9 mouse cellular contexts compared by ENCODE assay signal in genomic region chr10:111834925-111835823, GRCm38 (mm10).
A peak's percentile ranks its signal among the peaks of the same experiment; 100 is the strongest.
DNase-seq lines count a peak whose midpoint lies in the region; ATAC-seq and TF ChIP-seq lines count a peak whose summit lies in the region.
"Had no signal": no experiment of that assay in that cellular context is flagged by ENCODE, and none has a peak within 500 bp of the region (broad histone marks: within the 10 kb centered on the region; RNA-seq: fewer than 3 reads in every experiment).

No protein-coding gene starts in this region.

- H3K9me3 ChIP-seq in kidney, embryonic 14.5 days (ENCODE audit: control insufficient read depth, low read length): no peaks in the 10 kb centered on the region
- H3K9me3 ChIP-seq in embryonic facial prominence, embryonic 14.5 days (ENCODE audit: control insufficient read depth, low read length): no peaks in the 10 kb centered on the region
- H3K9me3 ChIP-seq in limb, embryonic 11.5 days (ENCODE audit: control insufficient read depth, low read length): no peaks in the 10 kb centered on the region
- no peaks in the 10 kb centered on the region for H3K9me3 ChIP-seq in forebrain, embryonic 14.5 days (replicated peaks; ENCODE audit: control insufficient read depth, low read length)
- H3K9me3 ChIP-seq: hindbrain, embryonic 15.5 days had no signal

- H3K27ac ChIP-seq in kidney, embryonic 14.5 days (ENCODE audit: low read depth, low read length): no peak overlapping the region
- H3K27ac ChIP-seq in embryonic facial prominence, embryonic 14.5 days (replicated peaks; ENCODE audit: low read depth, low read length): no peak overlapping the region; the same call in 1 of the 2 replicates
- H3K27ac ChIP-seq in limb, embryonic 11.5 days (replicated peaks; ENCODE audit: low read depth, low read length): no peak overlapping the region
- peak overlapping the region; percentile 17; the same call in 1 of the 2 replicates for H3K27ac ChIP-seq in small intestine, adult 2 months (ENCODE audit: insufficient read depth, low read depth, low read length)
- no peak overlapping the region for H3K27ac ChIP-seq in thymus, adult 2 months (ENCODE audit: control insufficient read depth, insufficient read depth, low read length)
- no peak overlapping the region for H3K27ac ChIP-seq in forebrain, embryonic 14.5 days (ENCODE audit: low read depth, low read length)
- H3K27ac ChIP-seq: hindbrain, embryonic 15.5 days had no signal

- H3K27me3 ChIP-seq in kidney, embryonic 14.5 days (ENCODE audit: control insufficient read depth, insufficient read depth, low read length): no peaks in the 10 kb centered on the region
- no peaks in the 10 kb centered on the region for H3K27me3 ChIP-seq in embryonic facial prominence, embryonic 14.5 days (replicated peaks; ENCODE audit: control insufficient read depth, insufficient read depth, low read length)
- H3K27me3 ChIP-seq in limb, embryonic 11.5 days (ENCODE audit: control insufficient read depth, insufficient read depth, low read length): no peaks in the 10 kb centered on the region
- no peaks in the 10 kb centered on the region for H3K27me3 ChIP-seq in small intestine, adult 2 months (ENCODE audit: control insufficient read depth, insufficient read depth, low read length)
- H3K27me3 ChIP-seq in thymus, adult 2 months (ENCODE audit: control insufficient read depth, insufficient read depth, low read length): no peaks in the 10 kb centered on the region
- no peaks in the 10 kb centered on the region for H3K27me3 ChIP-seq in forebrain, embryonic 14.5 days (replicated peaks; ENCODE audit: control insufficient read depth, insufficient read depth, low read length)
- H3K27me3 ChIP-seq: hindbrain, embryonic 15.5 days had no signal

- H3K4me2 ChIP-seq in kidney, embryonic 14.5 days (replicated peaks; ENCODE audit: low read depth, low read length): no peak overlapping the region
- H3K4me2 ChIP-seq in embryonic facial prominence, embryonic 14.5 days (ENCODE audit: low read depth, low read length): no peak overlapping the region
- no peak overlapping the region for H3K4me2 ChIP-seq in limb, embryonic 11.5 days (ENCODE audit: low read depth, severe bottlenecking)
- no peak overlapping the region for H3K4me2 ChIP-seq in forebrain, embryonic 14.5 days (ENCODE audit: low read length)
- H3K4me2 ChIP-seq: hindbrain, embryonic 15.5 days had no signal

- H3K4me1 ChIP-seq in kidney, embryonic 14.5 days (ENCODE audit: control insufficient read depth, insufficient read depth, low read length): no peaks in the 10 kb centered on the region
- peaks cover 20% of the 10 kb centered on the region for H3K4me1 ChIP-seq in embryonic facial prominence, embryonic 14.5 days (ENCODE audit: control insufficient read depth, insufficient read depth, low read length)
- peaks cover 10% of the 10 kb centered on the region for H3K4me1 ChIP-seq in limb, embryonic 11.5 days (ENCODE audit: control insufficient read depth, insufficient read depth, low read length)
- peaks cover 19% of the 10 kb centered on the region; the same call in 1 of the 2 replicates for H3K4me1 ChIP-seq in small intestine, adult 2 months (ENCODE audit: control insufficient read depth, insufficient read depth, insufficient read length, low read length)
- H3K4me1 ChIP-seq in thymus, adult 2 months (replicated peaks; ENCODE audit: control insufficient read depth, insufficient read depth, low read length): no peaks in the 10 kb centered on the region
- no peaks in the 10 kb centered on the region for H3K4me1 ChIP-seq in forebrain, embryonic 14.5 days (ENCODE audit: control insufficient read depth, insufficient read depth, low read length)

- TF ChIP-seq POLR2A in small intestine, adult 2 months (IDR thresholded peaks at IDR 0.05; ENCODE audit: low read depth, low read length): no peak
- no peak for TF ChIP-seq POLR2A in thymus, adult 2 months (IDR thresholded peaks at IDR 0.05; ENCODE audit: control insufficient read depth, extremely low read depth, insufficient read depth, low read length, poor library complexity)

- TF ChIP-seq CTCF in small intestine, adult 2 months (IDR thresholded peaks at IDR 0.05; ENCODE audit: extremely low read depth, insufficient read length, insufficient replicate concordance, low read depth, low read length): no peak
- no peak for TF ChIP-seq CTCF in thymus, adult 2 months (IDR thresholded peaks at IDR 0.05; ENCODE audit: borderline replicate concordance, control insufficient read depth, extremely low read depth, insufficient read depth, low read length, poor library complexity)

- H3K36me3 ChIP-seq in kidney, embryonic 14.5 days (ENCODE audit: control insufficient read depth, insufficient read depth, low read length): no peaks in the 10 kb centered on the region
- no peaks in the 10 kb centered on the region for H3K36me3 ChIP-seq in embryonic facial prominence, embryonic 14.5 days (ENCODE audit: control insufficient read depth, insufficient read depth, low read length)
- no peaks in the 10 kb centered on the region for H3K36me3 ChIP-seq in limb, embryonic 11.5 days (ENCODE audit: control insufficient read depth, insufficient read depth, low read length)
- H3K36me3 ChIP-seq in small intestine, adult 2 months (ENCODE audit: control insufficient read depth, insufficient read depth, low read length): no peaks in the 10 kb centered on the region
- no peaks in the 10 kb centered on the region for H3K36me3 ChIP-seq in thymus, adult 2 months (ENCODE audit: control insufficient read depth, insufficient read depth, low read length)
- no peaks in the 10 kb centered on the region for H3K36me3 ChIP-seq in forebrain, embryonic 14.5 days (ENCODE audit: control insufficient read depth, insufficient read depth, low read length)
- H3K36me3 ChIP-seq: hindbrain, embryonic 15.5 days had no signal

- 51% methylated on average over 11 of the region's 11 CpGs for WGBS in kidney, embryonic 14.5 days
- WGBS in embryonic facial prominence, embryonic 14.5 days: 18% methylated on average over 11 of the region's 11 CpGs
- 21% methylated on average over 11 of the region's 11 CpGs for WGBS in limb, embryonic 11.5 days
- 26% methylated on average over 11 of the region's 11 CpGs for WGBS in small intestine, adult 2 months
- 83% methylated on average over 11 of the region's 11 CpGs for WGBS in thymus, adult 2 months
- 55% methylated on average over 11 of the region's 11 CpGs for WGBS in forebrain, embryonic 14.5 days

- DNase-seq in kidney, adult 8-10 months: peak; percentile 8 to 22
- DNase-seq in embryonic facial prominence, embryonic 14.5 days (ENCODE audit: low spot score): peak; percentile 63
- DNase-seq in limb, embryonic 11.5 days (ENCODE audit: low spot score): peak; percentile 57
- no peak for DNase-seq in thymus, adult 2 months
- DNase-seq in forebrain, embryonic 14.5 days (ENCODE audit: low spot score): no peak

- ATAC-seq in kidney, embryonic 14.5 days (ENCODE audit: low FRiP score, low TSS enrichment): no peak
- ATAC-seq in embryonic facial prominence, embryonic 14.5 days (ENCODE audit: low read depth): 0 out of 2 replicates have a peak, but pooled peaks have one; percentile 44
- ATAC-seq in limb, embryonic 11.5 days (ENCODE audit: insufficient number of reproducible peaks, low FRiP score, low TSS enrichment, low read depth): no peak
- ATAC-seq in forebrain, embryonic 14.5 days: no peak

- no peak overlapping the region for H3K9ac ChIP-seq in kidney, embryonic 14.5 days (ENCODE audit: low read depth, low read length)
- H3K9ac ChIP-seq in embryonic facial prominence, embryonic 14.5 days (ENCODE audit: low read depth, low read length): no peak overlapping the region
- no peak overlapping the region for H3K9ac ChIP-seq in limb, embryonic 11.5 days (ENCODE audit: low read length)
- H3K9ac ChIP-seq in forebrain, embryonic 14.5 days (ENCODE audit: low read length): no peak overlapping the region
- H3K9ac ChIP-seq: hindbrain, embryonic 15.5 days had no signal

- no peak overlapping the region for H3K4me3 ChIP-seq in kidney, embryonic 14.5 days (ENCODE audit: low read length)
- H3K4me3 ChIP-seq in embryonic facial prominence, embryonic 14.5 days (ENCODE audit: low read depth, low read length): no peak overlapping the region
- H3K4me3 ChIP-seq in limb, embryonic 11.5 days (ENCODE audit: low read depth, low read length): no peak overlapping the region
- no peak overlapping the region for H3K4me3 ChIP-seq in small intestine, adult 2 months (ENCODE audit: low read depth, low read length)
- no peak overlapping the region for H3K4me3 ChIP-seq in thymus, adult 2 months (ENCODE audit: control insufficient read depth, insufficient read depth, low read length)
- no peak overlapping the region for H3K4me3 ChIP-seq in forebrain, embryonic 14.5 days (ENCODE audit: low read depth, low read length)
- H3K4me3 ChIP-seq: hindbrain, embryonic 15.5 days; myocyte had no signal

Comparison
In these comparisons a context has a peak if more than half of its experiments do, and no peak if none do; other contexts are left out.
1. DNase-seq: peak in kidney, adult 8-10 months (2 of 2), embryonic facial prominence, embryonic 14.5 days (single experiment) and limb, embryonic 11.5 days (single experiment); none in thymus, adult 2 months (single experiment) and forebrain, embryonic 14.5 days (single experiment).